Mouse (Mus musculus): ENCODE measurements around the gene Tgfbr3l.

DNA sequence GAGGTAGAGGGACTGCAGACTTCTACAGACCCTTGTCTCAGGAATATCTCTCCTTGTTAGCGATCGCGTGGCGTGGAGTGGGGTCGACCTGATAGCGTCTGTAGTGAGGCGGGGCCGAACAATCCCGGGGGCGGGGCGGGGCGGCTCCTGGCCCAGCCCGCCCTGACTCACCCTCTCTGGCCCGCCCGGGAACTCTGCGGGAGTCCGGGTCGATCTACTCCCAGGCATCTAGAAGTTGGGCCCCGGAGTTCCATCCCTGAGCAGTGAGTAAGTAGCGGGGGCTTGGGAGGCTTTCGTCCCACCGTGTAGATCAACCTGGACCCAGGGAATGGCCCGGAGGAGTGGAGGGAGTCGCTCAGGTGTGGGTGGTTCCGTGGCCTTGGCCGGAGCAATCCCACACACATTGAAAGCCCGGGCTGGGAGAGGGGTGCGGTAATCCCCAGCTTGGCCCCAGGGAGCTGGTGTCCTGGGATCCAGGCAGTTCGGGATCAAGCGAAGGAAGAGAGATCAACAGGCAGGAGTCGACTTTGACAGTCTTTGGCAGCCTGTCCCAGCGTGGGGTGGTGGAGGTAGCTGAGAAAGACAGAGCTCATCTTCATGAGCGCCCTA is 21.2 kb upstream of the Tgfbr3l start, which contains the start of gene Lrrc8e:
- no peak for TF ChIP-seq CTCF (IDR thresholded peaks at IDR 0.05; ENCODE audit: borderline replicate concordance, insufficient read depth, low read length)
- TF ChIP-seq POLR2A (IDR thresholded peaks at IDR 0.05; ENCODE audit: low read depth, low read length) = peak; percentile 41; the same call in 1 of the 2 replicates

Measured in embryonic fibroblast, embryonic 13.5 days (primary cell).